Comparison of ENCODE assay signal across 10 mouse cellular contexts in the genomic region with DNA sequence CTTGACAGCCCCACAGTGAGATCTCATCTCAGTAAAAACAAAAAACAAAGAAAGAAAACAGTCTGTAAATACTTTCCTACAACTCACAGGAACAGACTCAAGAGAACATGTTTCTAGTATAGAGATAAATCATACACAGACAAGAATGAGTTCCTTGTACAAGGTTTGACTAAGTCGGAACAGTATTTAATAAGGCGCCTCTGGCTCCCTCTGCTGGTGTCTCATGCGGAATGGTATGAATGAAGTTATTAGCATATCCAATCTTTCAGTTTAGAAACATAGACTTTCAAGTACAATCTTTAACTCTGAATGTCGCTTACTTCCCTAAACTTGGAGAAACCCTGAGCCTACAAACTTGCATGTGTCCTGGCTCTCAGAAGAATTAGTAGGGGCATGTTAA. TPM values are rescaled to one million over a fixed set of nuclear protein-coding genes. Genes with fewer than 3 reads are reported as not detected.
A peak's percentile ranks its signal among the peaks of the same experiment; 100 is the strongest.
DNase-seq lines count a peak whose midpoint lies in the region; ATAC-seq and TF ChIP-seq lines count a peak whose summit lies in the region.
"Had no signal": no experiment of that assay in that cellular context is flagged by ENCODE, and none has a peak within 500 bp of the region (broad histone marks: within the 10 kb centered on the region; RNA-seq: fewer than 3 reads in every experiment).

No protein-coding gene starts in this region.

- H3K4me3 ChIP-seq in neural tube, embryonic 15.5 days (replicated peaks) = no peak overlapping the region
- H3K4me3 ChIP-seq in hindbrain, embryonic 16.5 days (ENCODE audit: low read length) = no peak overlapping the region
- no peak overlapping the region for H3K4me3 ChIP-seq in liver, adult 2 months (ENCODE audit: insufficient read depth, low read depth, low read length)

- H3K9ac ChIP-seq in neural tube, embryonic 15.5 days (replicated peaks) = no peak overlapping the region
- H3K9ac ChIP-seq in hindbrain, embryonic 16.5 days (ENCODE audit: low read depth, low read length) = no peak overlapping the region
- H3K9ac ChIP-seq in liver, adult 2 months (ENCODE audit: low read depth, low read length) = no peak overlapping the region

- TF ChIP-seq CTCF in liver, adult 2 months (IDR thresholded peaks at IDR 0.05; ENCODE audit: low read depth, low read length) = peak; percentile 39; the same call in 1 of the 2 replicates

- no peaks in the 10 kb centered on the region for H3K9me3 ChIP-seq in neural tube, embryonic 15.5 days (replicated peaks)
- no peaks in the 10 kb centered on the region for H3K9me3 ChIP-seq in hindbrain, embryonic 16.5 days (ENCODE audit: control insufficient read depth, low read length)

- WGBS in neural tube, embryonic 15.5 days = 47% methylated on average over 4 of the region's 4 CpGs
- WGBS in hindbrain, embryonic 16.5 days = 37% methylated on average over 4 of the region's 4 CpGs
- WGBS in liver, adult 2 months = 53% methylated on average over 4 of the region's 4 CpGs

- H3K4me2 ChIP-seq in neural tube, embryonic 15.5 days = no peak overlapping the region
- no peak overlapping the region for H3K4me2 ChIP-seq in hindbrain, embryonic 16.5 days (ENCODE audit: low read length)

- no peaks in the 10 kb centered on the region for H3K4me1 ChIP-seq in neural tube, embryonic 15.5 days
- H3K4me1 ChIP-seq in hindbrain, embryonic 16.5 days (ENCODE audit: control insufficient read depth, insufficient read depth, low read depth, low read length) = no peaks in the 10 kb centered on the region
- H3K4me1 ChIP-seq in liver, adult 2 months (ENCODE audit: control insufficient read depth, insufficient read depth, low read length) = no peaks in the 10 kb centered on the region

- no peak for ATAC-seq in neural tube, embryonic 15.5 days (ENCODE audit: low FRiP score)
- 0 out of 2 replicates have a peak, but pooled peaks have one; percentile 45 for ATAC-seq in hindbrain, embryonic 16.5 days

- no peak for TF ChIP-seq POLR2A in liver, adult 2 months (IDR thresholded peaks at IDR 0.05; ENCODE audit: extremely low read depth, insufficient read depth, low read length)

- H3K27ac ChIP-seq in neural tube, embryonic 15.5 days (replicated peaks) = no peak overlapping the region
- no peak overlapping the region for H3K27ac ChIP-seq in hindbrain, embryonic 16.5 days (ENCODE audit: low read depth, low read length)
- H3K27ac ChIP-seq in liver, adult 2 months (replicated peaks; ENCODE audit: insufficient read depth, low read depth, low read length) = no peak overlapping the region

- DNase-seq in adrenal gland, adult 18-20 months (ENCODE audit: low spot score in 2 of 2) = peak; percentile 56 to 66
- no peak for DNase-seq in adrenal gland, adult 8-10 months
- DNase-seq in neural tube, embryonic 10.5 days (ENCODE audit: extremely low spot score, low spot score) = peak; percentile 71
- peak; percentile 73 to 80 for DNase-seq in cerebellum, postnatal 36 days
- DNase-seq in liver, adult 2 months (ENCODE audit: extremely low read depth, low read depth, low spot score) = peak; percentile 39
- DNase-seq in right cerebral cortex, postnatal 14 days = peak; percentile 78

- no peaks in the 10 kb centered on the region for H3K27me3 ChIP-seq in neural tube, embryonic 15.5 days (replicated peaks)
- H3K27me3 ChIP-seq in hindbrain, embryonic 16.5 days (replicated peaks; ENCODE audit: control insufficient read depth, insufficient read depth, low read length) = no peaks in the 10 kb centered on the region
- no peaks in the 10 kb centered on the region for H3K27me3 ChIP-seq in liver, adult 2 months (ENCODE audit: control insufficient read depth, insufficient read depth, low read length)

- H3K79me2 ChIP-seq in liver, adult 2 months (ENCODE audit: control insufficient read depth, insufficient read depth, low read length) = no peaks in the 10 kb centered on the region

- H3K36me3 ChIP-seq in neural tube, embryonic 15.5 days = peaks cover 85% of the 10 kb centered on the region
- H3K36me3 ChIP-seq in hindbrain, embryonic 16.5 days (ENCODE audit: control insufficient read depth, insufficient read depth, low read length) = peaks cover 32% of the 10 kb centered on the region
- peaks cover 35% of the 10 kb centered on the region for H3K36me3 ChIP-seq in liver, adult 2 months (ENCODE audit: control insufficient read depth, insufficient read depth, low read length)

RNA-seq across cellular contexts. Expression of gene Eftud2, which starts 16.5 kb away (rescaled TPM):
- 10 to 100 TPM; 64.6 to 70.2 TPM for total RNA-seq in adrenal gland, adult 18-20 months (2021)
- 10 to 100 TPM; 62.2 to 95.9 (median 82.0) TPM for total RNA-seq in adrenal gland, adult 8-10 months (2022)
- 121 and 147 TPM in 2 replicates for polyA plus RNA-seq in neural tube, embryonic 15.5 days (2015; fragmentation: Nextera tagmentation; extraction: Ambion mirVana)
- polyA plus RNA-seq in hindbrain, embryonic 16.5 days (2015; fragmentation: Nextera tagmentation; extraction: Ambion mirVana) = 127 and 140 TPM in 2 replicates
- total RNA-seq in liver, adult 2 months (2014; rRNA removed) = 16.2 and 24.1 TPM in 2 replicates
- 41.5 and 53.3 TPM in 2 replicates for polyA plus RNA-seq in liver, adult 2 months (2012; rRNA removed)

RNA-seq across cellular contexts. Expression of gene Ccdc103, which starts 16.7 kb away (rescaled TPM):
- under 1 TPM; 0.32 to 0.36 TPM for total RNA-seq in adrenal gland, adult 18-20 months (2021)
- 1 to 10 TPM in 1 of 4 experiments, under 1 TPM in 3; 0.59 to 1.5 (median 0.70) TPM for total RNA-seq in adrenal gland, adult 8-10 months (2022)
- 1.5 and 1.7 TPM in 2 replicates for polyA plus RNA-seq in neural tube, embryonic 15.5 days (2015; fragmentation: Nextera tagmentation; extraction: Ambion mirVana)
- 2.2 and 2.5 TPM in 2 replicates for polyA plus RNA-seq in hindbrain, embryonic 16.5 days (2015; fragmentation: Nextera tagmentation; extraction: Ambion mirVana)
- total RNA-seq in liver, adult 2 months (2014; rRNA removed) = 0.09 TPM in 1 of 2 replicates, not detected in the other
- polyA plus RNA-seq in liver, adult 2 months (2012; rRNA removed) = 0.06 TPM in 1 of 2 replicates, not detected in the other

RNA-seq across cellular contexts. Expression of gene Fam187a, which starts 20.7 kb away (rescaled TPM):
- total RNA-seq in adrenal gland, adult 18-20 months (2021) = not detected
- total RNA-seq in adrenal gland, adult 8-10 months (2022) = under 1 TPM in 2 of 4 experiments, not detected in 2; 0.19 to 0.22 TPM
- polyA plus RNA-seq in neural tube, embryonic 15.5 days (2015; fragmentation: Nextera tagmentation; extraction: Ambion mirVana) = not detected in 2 replicates
- not detected in 2 replicates for polyA plus RNA-seq in hindbrain, embryonic 16.5 days (2015; fragmentation: Nextera tagmentation; extraction: Ambion mirVana)
- total RNA-seq in liver, adult 2 months (2014; rRNA removed) = 0.07 TPM in 1 of 2 replicates, not detected in the other
- polyA plus RNA-seq in liver, adult 2 months (2012; rRNA removed) = not detected in 2 replicates
- polyA plus RNA-seq: heart, embryonic 14.5 days; neural tube, embryonic 14.5 days had no signal

RNA-seq across cellular contexts. Expression of gene Higd1b, which starts 28.6 kb away (rescaled TPM):
- total RNA-seq in adrenal gland, adult 18-20 months (2021) = 1 to 10 TPM; 1.2 to 4.1 TPM
- total RNA-seq in adrenal gland, adult 8-10 months (2022) = 1 to 10 TPM; 1.4 to 2.6 (median 2.1) TPM
- polyA plus RNA-seq in neural tube, embryonic 15.5 days (2015; fragmentation: Nextera tagmentation; extraction: Ambion mirVana) = 10.5 and 11.8 TPM in 2 replicates
- 14.9 and 19.5 TPM in 2 replicates for polyA plus RNA-seq in hindbrain, embryonic 16.5 days (2015; fragmentation: Nextera tagmentation; extraction: Ambion mirVana)
- not detected in 2 replicates for total RNA-seq in liver, adult 2 months (2014; rRNA removed)
- polyA plus RNA-seq in liver, adult 2 months (2012; rRNA removed) = not detected in 2 replicates

RNA-seq across cellular contexts. Expression of gene Gfap, which starts 36.4 kb away (rescaled TPM):
- 1 to 10 TPM in 1 of 2 experiments, under 1 TPM in 1; 0.76 to 1.1 TPM for total RNA-seq in adrenal gland, adult 18-20 months (2021)
- 1 to 10 TPM; 1.0 to 1.8 (median 1.8) TPM for total RNA-seq in adrenal gland, adult 8-10 months (2022)
- polyA plus RNA-seq in neural tube, embryonic 15.5 days (2015; fragmentation: Nextera tagmentation; extraction: Ambion mirVana) = 2.4 and 4.2 TPM in 2 replicates
- polyA plus RNA-seq in hindbrain, embryonic 16.5 days (2015; fragmentation: Nextera tagmentation; extraction: Ambion mirVana) = 4.8 and 15.5 TPM in 2 replicates
- total RNA-seq in liver, adult 2 months (2014; rRNA removed) = 0.18 and 0.20 TPM in 2 replicates
- polyA plus RNA-seq in liver, adult 2 months (2012; rRNA removed) = 0.29 and 0.35 TPM in 2 replicates
